Mouse (Mus musculus) olfactory bulb, adult 2 months (tissue): ENCODE measurements at regions not wholly inside any gene's neighbourhood (a gene's known extent, or its start where the extent isn't known, plus 50 kb on each side); places are given as distances from the start of the nearest gene placed in this dataset.

ENCODE experiments used
- H3K27ac ChIP-seq: fragments of 200-500 bp; 2 replicates; pipeline ENCODE4 v1.5.1; 2012; ENCODE audit warnings: low read depth, low read length; ENCODE audit not compliant: insufficient read depth
- H3K4me1 ChIP-seq: fragments of 200-500 bp; 2 replicates; pipeline ENCODE4 v1.6.1; 2012; ENCODE audit warnings: low read length; ENCODE audit not compliant: control insufficient read depth, insufficient read depth
- H3K4me3 ChIP-seq: fragments of 200-500 bp; 2 replicates; pipeline ENCODE4 v1.5.1; 2012; ENCODE audit warnings: mild to moderate bottlenecking, low read depth, low read length, moderate library complexity; ENCODE audit not compliant: insufficient read depth
- CTCF ChIP-seq: fragments of 200-500 bp; IDR thresholded peaks from 2 replicates; pipeline ENCODE4 v1.5.1; 2012; ENCODE audit warnings: low read depth, mild to moderate bottlenecking, low read length, moderate library complexity; ENCODE audit not compliant: insufficient read depth
- POLR2A ChIP-seq: fragments of 200-500 bp; IDR thresholded peaks from 2 replicates; pipeline ENCODE4 v1.6.1; 2012; ENCODE audit warnings: mild to moderate bottlenecking, low read depth, low read length, moderate library complexity; ENCODE audit not compliant: insufficient read depth
- WGBS: fragments of 180-500 bp; shearing (Covaris S2); methylation state at CpG from one replicate; pipeline ENCODE4 v1.1.7; 2018; 5-methylcytosine and 5-hydroxymethylcytosine counted together

DNA sequence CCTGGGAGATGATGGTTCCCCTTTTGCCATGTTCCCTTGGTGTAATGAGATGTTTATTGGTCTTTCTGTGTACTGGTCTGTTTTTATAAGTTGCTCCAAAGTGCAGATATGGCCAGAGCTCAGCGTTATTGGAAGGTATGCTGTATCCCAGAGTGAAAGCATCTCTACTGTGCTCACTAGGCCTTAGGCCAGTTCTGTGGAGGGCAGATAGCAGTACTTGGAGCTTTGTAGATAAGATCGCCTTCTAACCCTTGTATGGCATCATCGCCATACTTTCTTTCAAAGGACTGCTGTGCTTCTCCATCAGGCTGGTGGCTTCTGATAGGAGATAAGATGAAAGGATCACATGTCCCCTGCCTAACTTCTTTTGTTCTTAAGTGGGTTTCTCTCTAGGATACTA, 94.0 kb upstream of the Tspan8 start:
- no peak for TF ChIP-seq POLR2A
- TF ChIP-seq CTCF = no peak
- Histone ChIP-seq H3K27ac (no peak overlapping the region), H3K4me1 (no peaks in the 10 kb centered on the region), H3K4me3 (no peak overlapping the region)
- 97% methylated on average over 3 of the region's 3 CpGs for WGBS

DNA sequence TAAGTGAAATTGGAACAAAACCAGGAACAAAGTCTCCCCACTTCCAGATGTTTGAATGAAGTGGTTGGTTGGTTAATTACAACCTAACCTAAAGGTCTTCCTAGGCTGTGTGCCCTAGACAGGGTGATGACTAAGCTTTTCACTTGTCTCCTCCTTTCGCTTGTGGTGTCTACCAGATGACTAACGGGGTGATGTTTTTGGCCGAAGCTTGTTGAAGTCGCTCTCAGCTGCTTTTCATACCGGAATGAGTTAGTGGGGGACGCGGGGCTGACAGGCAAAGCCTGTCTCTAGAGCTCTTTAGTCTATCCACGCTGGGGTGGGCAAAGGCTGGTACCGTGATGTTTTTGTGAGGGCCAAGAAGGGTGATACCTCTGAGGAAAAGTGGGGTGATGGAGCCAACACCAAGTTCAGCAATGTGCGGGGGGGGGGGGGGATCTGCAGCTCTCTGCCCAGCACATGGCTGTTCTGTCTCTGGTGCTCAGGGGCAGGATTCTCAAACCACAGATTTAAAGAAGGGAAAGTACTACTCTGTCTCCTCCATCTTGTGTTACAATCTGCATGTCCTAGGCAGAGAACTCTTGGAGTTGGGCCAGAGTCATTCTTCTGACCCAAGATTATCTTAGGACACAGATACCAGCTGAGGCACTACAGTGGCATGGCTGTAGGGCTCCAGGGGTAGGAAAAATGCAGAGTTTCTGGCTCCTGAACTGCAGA, 73.8 kb upstream of the Tspan8 start:
- H3K4me1 ChIP-seq = 0 out of 2 replicates have a peak, but pooled peaks cover 2% of the 10 kb centered on the region
- H3K4me3 ChIP-seq = no peak overlapping the region
- WGBS = 77% methylated on average over 10 of the region's 10 CpGs
- no peak overlapping the region for H3K27ac ChIP-seq
- TF ChIP-seq CTCF = no peak
- TF ChIP-seq POLR2A = no peak

DNA sequence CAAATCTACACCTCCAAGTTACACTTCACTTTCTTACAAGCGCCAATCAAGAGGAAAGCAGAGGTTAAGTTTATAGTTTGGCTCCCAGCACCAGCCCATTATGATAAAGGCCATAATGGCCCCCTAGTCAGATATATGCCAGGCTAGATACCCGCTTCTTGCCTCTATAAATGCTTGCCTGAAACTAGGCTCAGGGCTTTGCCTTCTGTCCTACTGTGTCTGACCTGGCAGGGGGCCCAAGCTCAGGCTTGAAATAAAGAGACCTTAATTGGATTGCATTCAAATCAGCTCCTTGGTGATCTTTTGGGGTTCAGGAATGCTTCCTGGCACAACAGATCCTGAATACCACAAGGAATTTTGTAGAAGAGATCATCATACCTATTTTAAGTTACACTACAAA, 66.8 kb upstream of the Tspan8 start:
- Histone ChIP-seq H3K4me3 (no peak overlapping the region), H3K4me1 (no peaks in the 10 kb centered on the region), H3K27ac (no peak overlapping the region)
- TF ChIP-seq CTCF (no peak), POLR2A (no peak)
- WGBS = 86% methylated on average over 2 of the region's 2 CpGs

DNA sequence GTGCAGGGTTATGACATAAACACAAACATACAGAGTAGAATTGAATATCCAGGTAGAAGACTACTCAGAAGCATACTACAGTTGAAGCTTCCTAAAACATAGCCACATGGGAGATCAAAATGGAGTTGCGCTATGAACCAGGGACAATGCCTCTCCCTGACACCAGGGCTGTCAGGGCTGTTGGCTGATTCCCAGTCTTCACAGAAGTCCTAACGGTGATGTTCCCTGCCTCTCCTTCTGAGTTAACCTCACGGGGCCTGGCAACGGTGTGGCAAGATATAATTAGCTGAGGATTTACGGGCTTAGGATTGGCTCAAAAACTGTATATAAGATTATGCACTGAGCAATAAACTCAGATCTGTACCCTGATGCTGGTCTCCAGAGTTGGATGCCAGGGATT, 66.4 kb upstream of the Tspan8 start:
- 70% methylated on average over 5 of the region's 5 CpGs for WGBS
- Histone ChIP-seq H3K4me3 (no peak overlapping the region), H3K27ac (no peak overlapping the region), H3K4me1 (no peaks in the 10 kb centered on the region)
- TF ChIP-seq CTCF (no peak), POLR2A (no peak)

DNA sequence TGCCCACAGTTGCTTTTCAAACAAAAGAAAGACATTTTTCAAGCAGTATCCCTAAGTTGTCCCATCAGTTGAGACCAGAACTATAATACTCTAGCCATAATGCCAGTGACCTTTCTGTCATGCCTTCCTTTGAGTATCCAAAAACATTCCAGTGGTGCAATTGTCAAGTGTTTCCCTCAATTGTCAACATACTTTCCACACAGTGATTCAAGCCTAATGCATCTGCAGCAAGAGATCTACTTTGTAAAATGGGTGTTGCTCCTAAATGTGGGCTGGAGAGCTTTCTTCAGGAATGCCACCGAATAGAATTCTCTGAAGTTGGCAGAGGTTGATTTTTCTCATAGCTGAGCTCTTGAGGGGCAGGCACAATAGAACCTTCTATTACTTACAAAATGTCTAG, 58.0 kb upstream of the Tspan8 start:
- H3K4me3 ChIP-seq = no peak overlapping the region
- 38% methylated on average over 1 of the region's 1 CpGs for WGBS
- no peaks in the 10 kb centered on the region for H3K4me1 ChIP-seq
- no peak overlapping the region for H3K27ac ChIP-seq
- TF ChIP-seq CTCF (no peak), POLR2A (no peak)
